Mouse (Mus musculus) gastrocnemius, postnatal 10 days (tissue): ENCODE data around the gene Chst10. TPM values are rescaled to one million over a fixed set of nuclear protein-coding genes. Genes with fewer than 3 reads are reported as not detected.

Experiments used
- DNase-seq: peaks from one replicate; pipeline ENCODE4 v3.0.0; 2021; ENCODE audit warnings: mixed read lengths
- long read RNA-seq, 2 experiments: library from polyadenylated mRNA; stranded (forward); transcript quantifications; one replicate each; pipeline ENCODE4 v2.0.0; 2021
- total RNA-seq, 2 experiments: library from RNA; stranded (reverse); gene quantifications; 2 replicates each; pipeline ENCODE4 v1.2.3; 2021

The Chst10 gene
- 1 to 10 TPM; 1.3 TPM for total RNA-seq
- long read RNA-seq, experiment 1, partial matches to known transcripts = 0 of 2 reads
- long read RNA-seq, experiment 1, other reads (novel, unspliced or antisense) = 1 of 2 reads
- long read RNA-seq, experiment 2 = 0 reads

- DNase-seq = peak; percentile 49
Observed at GRCm38 (mm10) chr1:38897431-38898248, at the start of gene Chst10. Chst10 (minus strand) TSS chr1:38898161.

DNA sequence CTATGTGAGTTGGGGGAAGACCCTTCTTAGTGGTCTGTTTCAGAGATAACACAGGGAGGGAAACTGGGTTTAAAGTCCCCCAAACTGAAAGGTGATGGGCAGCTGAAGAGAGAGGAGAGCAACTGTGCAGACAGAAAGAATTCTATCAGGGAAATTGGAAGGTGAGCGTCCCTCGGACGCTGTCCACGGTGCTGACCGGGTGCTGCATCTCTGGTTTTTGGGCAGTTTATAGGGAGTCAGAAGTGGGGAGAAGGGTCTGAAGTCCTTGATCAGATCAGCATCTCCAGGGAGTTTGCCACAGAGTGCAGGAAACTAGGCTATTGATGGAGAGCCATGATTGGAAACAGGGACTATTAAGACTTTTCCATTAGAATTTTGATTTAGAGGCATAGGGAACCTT lies 41.6 kb upstream of the Chst10 start:
- peak; percentile 22 for DNase-seq

GRCm38 (mm10) chr1:38938849-38939248 lies 40.9 kb upstream of the Chst10 start, which contains the start of gene Nms:
Nms (plus strand) TSS chr1:38939149.
- DNase-seq = no peak

DNA sequence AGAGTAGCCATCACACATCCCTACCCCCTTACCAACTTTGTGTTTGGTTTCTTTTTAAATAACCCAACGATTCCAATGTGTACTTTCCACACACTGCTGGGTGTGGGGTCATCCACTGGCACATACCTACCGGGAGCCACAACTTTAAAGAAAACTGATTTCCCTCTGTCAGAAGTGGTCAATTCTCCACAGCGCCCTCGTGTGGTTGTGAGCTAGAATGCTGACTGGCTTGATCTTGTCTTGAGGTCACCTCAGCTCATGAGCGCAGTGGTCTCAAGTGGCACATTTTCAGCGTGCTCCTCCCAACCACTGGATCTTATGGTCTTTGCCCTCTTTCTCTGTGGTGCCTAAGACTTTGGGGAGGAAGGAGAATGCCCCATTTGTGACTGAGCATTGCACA lies 38.8 kb upstream of the Chst10 start:
- peak; percentile 20 for DNase-seq

GRCm38 (mm10) chr1:38934668-38935067 lies 36.7 kb upstream of the Chst10 start:
- no peak for DNase-seq

DNA sequence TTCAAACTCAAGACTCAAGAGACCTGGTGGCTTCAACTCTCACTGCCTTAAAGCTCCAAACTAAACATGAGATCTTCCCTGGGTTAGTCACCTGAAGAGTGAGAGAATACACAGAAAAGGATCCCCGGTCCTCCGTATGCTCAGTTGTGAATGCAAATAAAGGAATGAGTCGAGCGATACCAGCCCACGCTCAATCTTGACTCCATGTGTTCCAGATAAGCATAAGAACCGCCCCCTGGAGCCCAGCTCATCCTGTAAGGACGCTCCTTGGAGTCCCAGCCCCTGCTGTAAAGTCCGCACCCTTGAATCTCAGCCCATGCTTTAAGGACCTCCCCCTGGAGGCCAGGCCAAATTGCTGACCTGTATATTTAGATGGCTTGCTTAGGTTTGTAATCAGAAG lies 32.8 kb upstream of the Chst10 start:
- no peak for DNase-seq

DNA sequence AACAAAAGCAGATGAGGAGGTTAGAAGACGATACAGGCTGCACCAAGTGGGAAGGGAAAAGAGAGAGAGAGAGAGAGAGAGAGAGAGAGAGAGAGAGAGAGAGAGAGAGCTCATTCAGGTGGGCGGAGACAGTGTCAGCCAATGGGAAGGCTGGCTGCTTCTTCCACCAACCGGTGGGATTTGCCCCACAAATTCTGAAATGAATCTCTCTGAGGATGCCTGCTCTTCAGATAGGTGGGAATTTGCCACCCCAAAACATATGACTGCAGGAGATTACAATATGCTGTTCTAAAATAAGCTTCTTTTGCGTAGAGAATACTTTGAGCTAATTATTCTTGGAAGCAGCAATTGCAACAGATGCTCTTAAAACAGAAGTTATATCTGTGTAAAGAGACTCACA lies 31.5 kb upstream of the Chst10 start:
- no peak for DNase-seq

DNA sequence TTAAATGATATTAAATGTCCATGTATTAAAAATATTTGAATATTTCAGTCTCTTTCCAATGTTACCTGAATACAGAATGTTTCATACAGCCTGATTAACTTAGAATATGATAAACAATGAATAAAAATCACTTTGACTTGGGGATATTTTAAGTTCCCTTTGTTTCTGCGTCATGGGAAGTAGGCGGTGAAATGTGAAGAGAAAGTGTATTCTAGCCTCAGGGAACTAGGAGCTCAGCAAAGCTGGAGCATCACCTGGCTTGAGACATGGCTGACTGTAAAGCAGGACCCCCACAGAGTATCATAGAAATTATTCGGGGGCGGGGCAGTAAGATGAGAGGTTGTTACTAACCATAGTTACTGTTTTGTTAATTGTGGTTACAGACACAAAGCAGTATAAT lies 31.0 kb upstream of the Chst10 start:
- no peak for DNase-seq

GRCm38 (mm10) chr1:38903985-38904384 lies 6.0 kb upstream of the Chst10 start:
- no peak for DNase-seq

GRCm38 (mm10) chr1:38902571-38902970 lies 4.6 kb upstream of the Chst10 start:
- DNase-seq = no peak

GRCm38 (mm10) chr1:38893081-38893480 lies 4.9 kb downstream of the Chst10 start:
- no peak for DNase-seq

DNA sequence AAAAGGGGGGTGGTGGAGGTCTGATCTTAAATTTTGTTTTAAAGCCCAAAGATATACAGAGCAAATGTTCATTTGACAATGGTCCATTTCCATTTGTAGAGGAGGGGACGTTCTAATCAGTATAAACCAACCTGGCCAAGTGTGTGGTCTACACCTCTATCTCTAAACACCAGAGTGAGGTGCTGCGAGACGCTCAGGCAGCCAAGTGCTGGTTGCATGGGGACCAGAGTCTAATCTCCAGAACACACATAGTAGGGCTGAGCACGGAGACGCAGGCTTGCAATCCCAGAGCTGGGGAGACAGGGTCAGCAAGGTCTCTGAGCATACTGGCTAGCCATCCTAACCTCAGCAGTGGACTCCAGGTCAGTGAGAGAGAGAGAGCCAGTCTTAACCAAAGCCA lies 6.5 kb downstream of the Chst10 start:
- no peak for DNase-seq

DNA sequence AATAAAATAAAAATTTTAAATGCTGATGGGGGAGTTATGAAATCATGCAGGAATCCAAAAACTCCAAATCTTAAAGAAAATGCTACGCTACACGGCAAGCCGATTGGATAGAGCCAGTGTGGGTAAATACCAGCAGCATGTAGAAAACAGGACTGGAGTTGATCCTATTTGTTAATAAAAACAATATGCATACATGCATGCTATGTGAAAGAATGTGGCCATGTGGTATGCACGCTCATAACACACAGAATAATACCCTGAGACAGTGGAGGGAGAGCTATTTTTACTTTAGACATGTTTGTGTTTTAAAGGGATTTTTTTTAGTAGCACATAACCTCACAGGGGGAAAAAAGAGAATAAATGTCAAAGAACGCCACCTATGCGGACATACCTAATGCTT lies 9.2 kb downstream of the Chst10 start:
- no peak for DNase-seq

GRCm38 (mm10) chr1:38887011-38887410 lies 10.9 kb downstream of the Chst10 start:
- DNase-seq = no peak

- DNase-seq = no peak
Observed at GRCm38 (mm10) chr1:38886602-38887001, 11.4 kb downstream of the Chst10 start.

GRCm38 (mm10) chr1:38885956-38886355 lies 12.0 kb downstream of the Chst10 start:
- no peak for DNase-seq

GRCm38 (mm10) chr1:38883766-38884165 lies 14.2 kb downstream of the Chst10 start:
- no peak for DNase-seq

DNA sequence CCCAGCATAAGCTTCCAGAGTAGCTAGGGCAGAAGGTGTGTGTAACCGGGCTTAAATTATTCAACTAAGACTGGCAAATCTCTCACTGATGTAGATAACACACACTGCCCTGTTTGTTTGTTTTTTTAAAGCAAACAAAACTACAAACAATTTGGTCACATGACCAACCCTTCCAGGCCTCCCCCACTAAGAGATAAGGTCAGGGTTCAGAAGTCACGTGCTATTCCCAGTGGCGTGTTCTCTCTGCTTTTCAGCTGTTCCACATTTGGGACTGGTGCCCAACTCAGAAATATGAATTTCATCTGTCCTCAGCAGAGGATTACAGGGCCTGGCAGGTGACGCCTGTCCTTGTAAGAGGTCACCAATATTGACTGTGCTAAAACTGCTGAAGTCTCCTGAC lies 15.2 kb downstream of the Chst10 start:
- no peak for DNase-seq

DNA sequence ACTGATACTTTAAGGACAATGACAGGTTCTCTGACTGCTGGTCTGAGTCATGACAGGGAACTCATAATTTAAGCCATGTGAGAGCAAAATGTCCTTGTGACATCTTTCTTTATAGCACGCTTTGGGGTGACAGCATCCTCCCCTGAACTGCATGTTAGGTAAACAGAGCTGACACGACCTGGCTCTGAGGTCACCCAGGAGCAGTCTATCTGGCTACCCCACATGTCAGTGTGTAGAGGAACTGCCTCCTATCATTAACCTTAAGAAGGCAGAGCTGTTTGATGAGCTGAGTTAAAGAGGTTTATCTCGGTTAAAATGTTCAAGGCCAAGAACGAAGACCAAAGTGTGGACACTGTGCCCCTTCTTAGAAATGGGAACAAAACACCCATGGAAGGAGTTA lies 16.6 kb downstream of the Chst10 start:
- no peak for DNase-seq

DNA sequence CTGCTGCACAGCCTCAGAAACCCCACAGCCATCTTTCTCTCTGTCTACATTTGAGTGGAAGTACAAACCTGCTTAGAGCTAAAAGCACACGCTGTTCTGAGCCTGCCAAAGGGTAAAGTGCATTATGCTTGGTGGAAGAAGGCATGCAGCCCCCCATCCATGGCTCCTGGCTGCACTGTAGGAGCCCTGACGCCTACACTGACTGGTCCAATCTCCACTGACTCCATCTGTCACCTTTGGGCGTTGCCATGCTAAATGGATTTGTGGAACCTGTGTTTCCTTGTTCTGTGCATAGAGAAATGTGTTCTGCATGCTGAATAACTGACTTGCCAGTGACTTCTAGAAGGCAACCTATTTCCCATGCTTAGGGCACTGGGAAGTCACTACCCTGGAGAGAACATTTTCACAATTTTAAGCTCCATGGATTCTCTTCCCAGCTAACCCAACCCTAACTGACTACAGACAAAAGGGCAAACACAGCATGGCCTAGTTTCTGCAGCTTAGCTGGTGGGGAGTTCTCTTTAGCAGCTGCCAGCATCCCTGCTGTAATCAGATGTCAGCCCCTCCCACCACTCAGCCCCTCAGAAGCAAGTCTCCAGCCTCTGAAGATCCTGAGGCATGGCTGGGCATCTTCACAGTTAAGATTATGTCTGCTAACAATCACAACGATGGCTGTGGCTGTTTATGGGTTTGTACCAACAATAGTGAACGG lies 21.1 kb downstream of the Chst10 start:
- no peak for DNase-seq

- DNase-seq = no peak
Observed at GRCm38 (mm10) chr1:38873911-38874310, 24.1 kb downstream of the Chst10 start.

DNA sequence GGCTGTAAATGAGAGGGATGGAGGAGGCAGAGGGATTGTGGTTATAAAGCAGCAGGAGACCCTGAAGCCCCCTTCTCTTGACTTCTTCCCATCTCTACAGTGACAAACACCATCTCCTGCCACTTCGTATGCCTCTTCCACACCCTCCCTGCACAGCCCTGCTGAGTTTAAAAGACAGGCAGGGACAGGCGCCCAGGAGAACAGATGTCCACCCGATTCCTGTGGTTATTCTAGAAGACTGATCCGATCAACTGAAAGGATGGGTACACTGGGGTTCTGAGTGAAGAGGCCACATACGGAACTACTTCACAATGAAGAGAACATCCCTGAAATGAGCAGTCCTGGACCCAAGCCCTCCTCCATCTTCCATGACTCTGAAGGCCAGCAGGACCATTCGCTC lies 26.1 kb downstream of the Chst10 start:
- DNase-seq = no peak

DNA sequence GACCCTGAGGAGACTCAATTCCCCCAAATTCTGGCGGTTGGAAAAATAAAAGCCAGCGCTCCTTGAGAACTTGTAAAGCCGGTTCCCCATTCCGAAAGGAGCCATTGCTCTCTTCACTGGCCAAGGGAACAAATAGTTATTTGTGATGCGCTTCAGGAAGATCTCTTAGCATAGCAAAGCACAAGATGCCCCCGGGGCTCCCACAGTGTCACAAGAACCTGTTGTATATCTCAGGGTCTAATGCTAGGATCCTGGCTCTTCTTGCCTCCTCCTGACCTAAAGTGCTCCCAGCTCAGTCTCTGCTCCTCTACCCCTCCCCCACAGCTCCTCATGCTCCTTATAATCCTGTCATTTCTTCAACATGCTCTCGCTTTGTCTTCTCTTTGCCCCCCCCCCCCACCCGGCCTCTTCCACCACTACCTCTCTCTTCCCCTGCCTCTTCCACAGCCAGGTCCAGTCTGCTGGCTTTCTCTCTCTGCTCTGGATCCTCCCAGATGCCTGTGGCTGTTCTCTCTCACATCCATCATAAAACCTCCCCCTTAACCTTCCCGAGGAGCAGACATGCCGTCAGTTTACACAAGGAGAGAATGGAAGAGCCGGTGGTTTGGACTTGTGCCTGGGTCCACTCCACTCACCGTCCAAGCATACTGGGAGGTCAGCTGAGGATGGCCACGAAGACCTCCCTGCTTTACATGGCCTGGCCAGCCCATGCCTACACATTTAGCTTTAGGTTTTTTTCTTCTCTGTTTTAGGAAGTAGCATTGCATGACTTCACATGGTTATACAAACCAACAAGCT lies 28.4 kb downstream of the Chst10 start:
- DNase-seq = no peak
